21 mouse cellular contexts compared by ENCODE assay signal in genomic region chr14:18201413-18201812, GRCm38 (mm10). TPM values are rescaled to one million over a fixed set of nuclear protein-coding genes. Genes with fewer than 3 reads are reported as not detected.
DNase-seq lines count a peak whose midpoint lies in the region; ATAC-seq lines count a peak whose summit lies in the region.
"Had no signal": no experiment of that assay in that cellular context is flagged by ENCODE, and none has a peak within 500 bp of the region (broad histone marks: within the 10 kb centered on the region; RNA-seq: fewer than 3 reads in every experiment).

No protein-coding gene starts in this region.

- H3K27ac ChIP-seq in embryonic facial prominence, embryonic 11.5 days (replicated peaks; ENCODE audit: low read depth, low read length), result no peak overlapping the region
- H3K27ac ChIP-seq in embryonic facial prominence, embryonic 10.5 days (replicated peaks), result no peak overlapping the region
- no peak overlapping the region for H3K27ac ChIP-seq in heart, embryonic 12.5 days (ENCODE audit: poor library complexity, severe bottlenecking)
- H3K27ac ChIP-seq in heart, embryonic 10.5 days, result no peak overlapping the region
- H3K27ac ChIP-seq in limb, embryonic 12.5 days, result no peak overlapping the region
- no peak overlapping the region for H3K27ac ChIP-seq in limb, embryonic 10.5 days
- H3K27ac ChIP-seq in limb, embryonic 15.5 days, result no peak overlapping the region
- H3K27ac ChIP-seq: forebrain, embryonic 10.5 days; heart, embryonic 15.5 days; layer of hippocampus, adult 2 months; liver, embryonic 12.5 days; neural tube, embryonic 13.5 days had no signal

- no peaks in the 10 kb centered on the region for H3K4me1 ChIP-seq in embryonic facial prominence, embryonic 11.5 days (ENCODE audit: control insufficient read depth, insufficient read depth, low read length)
- no peaks in the 10 kb centered on the region for H3K4me1 ChIP-seq in embryonic facial prominence, embryonic 10.5 days
- H3K4me1 ChIP-seq in heart, embryonic 12.5 days (replicated peaks), result no peaks in the 10 kb centered on the region
- H3K4me1 ChIP-seq in heart, embryonic 10.5 days, result no peaks in the 10 kb centered on the region
- no peaks in the 10 kb centered on the region for H3K4me1 ChIP-seq in limb, embryonic 12.5 days (replicated peaks)
- H3K4me1 ChIP-seq in limb, embryonic 10.5 days, result no peaks in the 10 kb centered on the region
- no peaks in the 10 kb centered on the region for H3K4me1 ChIP-seq in limb, embryonic 15.5 days
- H3K4me1 ChIP-seq: forebrain, embryonic 10.5 days; heart, embryonic 15.5 days; liver, embryonic 12.5 days; neural tube, embryonic 13.5 days had no signal

- no peaks in the 10 kb centered on the region for H3K36me3 ChIP-seq in embryonic facial prominence, embryonic 11.5 days (replicated peaks; ENCODE audit: control insufficient read depth, insufficient read depth, low read depth, low read length)
- no peaks in the 10 kb centered on the region for H3K36me3 ChIP-seq in embryonic facial prominence, embryonic 10.5 days (replicated peaks)
- peaks cover 9% of the 10 kb centered on the region; the same call in 1 of the 2 replicates for H3K36me3 ChIP-seq in heart, embryonic 12.5 days
- no peaks in the 10 kb centered on the region for H3K36me3 ChIP-seq in heart, embryonic 10.5 days
- H3K36me3 ChIP-seq in limb, embryonic 12.5 days, result no peaks in the 10 kb centered on the region
- H3K36me3 ChIP-seq in limb, embryonic 10.5 days, result no peaks in the 10 kb centered on the region
- H3K36me3 ChIP-seq in limb, embryonic 15.5 days, result no peaks in the 10 kb centered on the region
- H3K36me3 ChIP-seq: forebrain, embryonic 10.5 days; heart, embryonic 15.5 days; liver, embryonic 12.5 days; neural tube, embryonic 13.5 days had no signal

- H3K27me3 ChIP-seq in embryonic facial prominence, embryonic 11.5 days (ENCODE audit: control insufficient read depth, insufficient read depth, low read length), result no peaks in the 10 kb centered on the region
- H3K27me3 ChIP-seq in embryonic facial prominence, embryonic 10.5 days (replicated peaks; ENCODE audit: low read depth, poor library complexity, severe bottlenecking), result no peaks in the 10 kb centered on the region
- H3K27me3 ChIP-seq in heart, embryonic 12.5 days (replicated peaks), result no peaks in the 10 kb centered on the region
- no peaks in the 10 kb centered on the region for H3K27me3 ChIP-seq in heart, embryonic 10.5 days (ENCODE audit: insufficient read depth, poor library complexity, severe bottlenecking)
- no peaks in the 10 kb centered on the region for H3K27me3 ChIP-seq in limb, embryonic 12.5 days
- H3K27me3 ChIP-seq in limb, embryonic 10.5 days (ENCODE audit: low read depth, poor library complexity, severe bottlenecking), result no peaks in the 10 kb centered on the region
- H3K27me3 ChIP-seq in limb, embryonic 15.5 days, result no peaks in the 10 kb centered on the region
- H3K27me3 ChIP-seq: heart, embryonic 15.5 days; liver, embryonic 12.5 days; neural tube, embryonic 13.5 days had no signal

- WGBS in embryonic facial prominence, embryonic 11.5 days, result 85% methylated on average over 5 of the region's 5 CpGs
- 92% methylated on average over 5 of the region's 5 CpGs for WGBS in embryonic facial prominence, embryonic 10.5 days
- 81% methylated on average over 5 of the region's 5 CpGs for WGBS in heart, embryonic 12.5 days
- 84% methylated on average over 5 of the region's 5 CpGs for WGBS in heart, embryonic 10.5 days
- WGBS in limb, embryonic 12.5 days, result 93% methylated on average over 5 of the region's 5 CpGs
- WGBS in limb, embryonic 10.5 days, result 93% methylated on average over 5 of the region's 5 CpGs
- WGBS in limb, embryonic 15.5 days, result 90% methylated on average over 5 of the region's 5 CpGs

- no peak overlapping the region for H3K9ac ChIP-seq in embryonic facial prominence, embryonic 11.5 days (replicated peaks; ENCODE audit: low read length)
- no peak overlapping the region for H3K9ac ChIP-seq in heart, embryonic 12.5 days
- no peak overlapping the region for H3K9ac ChIP-seq in limb, embryonic 12.5 days (replicated peaks)
- no peak overlapping the region for H3K9ac ChIP-seq in limb, embryonic 15.5 days
- H3K9ac ChIP-seq: heart, embryonic 15.5 days; liver, embryonic 12.5 days; neural tube, embryonic 13.5 days had no signal

- H3K9me3 ChIP-seq in embryonic facial prominence, embryonic 11.5 days (replicated peaks; ENCODE audit: control insufficient read depth, low read length), result no peaks in the 10 kb centered on the region
- H3K9me3 ChIP-seq in embryonic facial prominence, embryonic 10.5 days, result peaks cover 11% of the 10 kb centered on the region
- no peaks in the 10 kb centered on the region for H3K9me3 ChIP-seq in heart, embryonic 12.5 days (replicated peaks)
- H3K9me3 ChIP-seq in heart, embryonic 10.5 days, result no peaks in the 10 kb centered on the region; the same call in 1 of the 2 replicates
- H3K9me3 ChIP-seq in limb, embryonic 12.5 days, result peaks cover 6% of the 10 kb centered on the region; the same call in 1 of the 2 replicates
- no peaks in the 10 kb centered on the region for H3K9me3 ChIP-seq in limb, embryonic 10.5 days (replicated peaks)
- H3K9me3 ChIP-seq in limb, embryonic 15.5 days, result no peaks in the 10 kb centered on the region
- H3K9me3 ChIP-seq: heart, embryonic 15.5 days; liver, embryonic 12.5 days; neural tube, embryonic 13.5 days had no signal

- no peak for DNase-seq in embryonic facial prominence, embryonic 11.5 days (ENCODE audit: low spot score)
- DNase-seq in embryonic facial prominence, embryonic 10.5 days (ENCODE audit: low spot score), result no peak
- DNase-seq in heart, embryonic 10.5 days (ENCODE audit: low spot score), result no peak
- no peak for DNase-seq in limb, embryonic 10.5 days (ENCODE audit: low spot score)
- no peak for DNase-seq in embryo, embryonic 9.5 days (ENCODE audit: extremely low spot score)
- DNase-seq: adrenal gland, postnatal 14 days; cerebellum, adult 8-10 months; heart, postnatal 4 days; kidney, adult 2 months; lung, adult 18-20 months; retina, postnatal 1 day; right cerebral cortex, postnatal 25 days; thymus, postnatal 14 days had no signal

- ATAC-seq in embryonic facial prominence, embryonic 11.5 days (replicated peaks; ENCODE audit: insufficient number of reproducible peaks, low FRiP score, low TSS enrichment, low read depth), result 0 out of 2 replicates have a peak, but pooled peaks have one; percentile 6
- 0 out of 2 replicates have a peak, but pooled peaks have one; percentile 36 for ATAC-seq in heart, embryonic 12.5 days (ENCODE audit: insufficient number of reproducible peaks, low FRiP score)
- ATAC-seq in limb, embryonic 12.5 days (ENCODE audit: insufficient number of reproducible peaks, insufficient read depth, low FRiP score, low TSS enrichment, low read depth), result peak; percentile 42; the same call in 1 of the 2 replicates
- ATAC-seq in limb, embryonic 15.5 days (ENCODE audit: insufficient number of reproducible peaks, low FRiP score, low TSS enrichment, low read depth), result peak; percentile 48; the same call in 1 of the 2 replicates
- ATAC-seq: liver, embryonic 12.5 days had no signal

- no peak overlapping the region for H3K4me2 ChIP-seq in embryonic facial prominence, embryonic 11.5 days (ENCODE audit: low read depth, low read length)
- no peak overlapping the region for H3K4me2 ChIP-seq in heart, embryonic 12.5 days
- H3K4me2 ChIP-seq in limb, embryonic 12.5 days, result no peak overlapping the region
- H3K4me2 ChIP-seq in limb, embryonic 15.5 days, result no peak overlapping the region
- H3K4me2 ChIP-seq: heart, embryonic 15.5 days; liver, embryonic 12.5 days; neural tube, embryonic 13.5 days had no signal

- H3K4me3 ChIP-seq in embryonic facial prominence, embryonic 11.5 days (ENCODE audit: low read depth, low read length), result no peak overlapping the region
- no peak overlapping the region for H3K4me3 ChIP-seq in embryonic facial prominence, embryonic 10.5 days
- H3K4me3 ChIP-seq in heart, embryonic 12.5 days, result no peak overlapping the region
- H3K4me3 ChIP-seq in heart, embryonic 10.5 days, result no peak overlapping the region
- H3K4me3 ChIP-seq in limb, embryonic 12.5 days (replicated peaks), result no peak overlapping the region
- H3K4me3 ChIP-seq in limb, embryonic 10.5 days, result no peak overlapping the region
- H3K4me3 ChIP-seq in limb, embryonic 15.5 days, result no peak overlapping the region
- H3K4me3 ChIP-seq: forebrain, embryonic 10.5 days; heart, embryonic 15.5 days; layer of hippocampus, adult 2 months; liver, embryonic 12.5 days; neural tube, embryonic 13.5 days had no signal

RNA-seq across cellular contexts. Expression of gene Nr1d2, which starts 37.5 kb away (rescaled TPM):
- 6.2 and 7.0 TPM in 2 replicates for polyA plus RNA-seq in embryonic facial prominence, embryonic 11.5 days (2014; fragmentation: Nextera tagmentation; extraction: Ambion mirVana)
- 4.3 and 4.7 TPM in 2 replicates for polyA plus RNA-seq in embryonic facial prominence, embryonic 10.5 days (2016; fragmentation: Nextera tagmentation; extraction: Ambion mirVana)
- 14.3 and 14.7 TPM in 2 replicates for polyA plus RNA-seq in heart, embryonic 12.5 days (2016; fragmentation: Nextera tagmentation; extraction: Ambion mirVana)
- 5.4 and 8.8 TPM in 2 replicates for polyA plus RNA-seq in heart, embryonic 10.5 days (2016; fragmentation: Nextera tagmentation; extraction: Ambion mirVana)
- polyA plus RNA-seq in limb, embryonic 12.5 days (2016; fragmentation: Nextera tagmentation; extraction: Ambion mirVana), result 5.4 and 7.0 TPM in 2 replicates
- 4.0 and 5.0 TPM in 2 replicates for polyA plus RNA-seq in limb, embryonic 10.5 days (2016; fragmentation: Nextera tagmentation; extraction: Ambion mirVana)
- 6.2 TPM in 2 replicates for polyA plus RNA-seq in limb, embryonic 15.5 days (2015; fragmentation: Nextera tagmentation; extraction: Ambion mirVana)
